Mouse (Mus musculus) limb, embryonic 14.5 days (tissue): ENCODE measurements around the gene Dusp18. TPM values are rescaled to one million over a fixed set of nuclear protein-coding genes. Genes with fewer than 3 reads are reported as not detected.
A peak's percentile ranks its signal among the peaks of the same experiment; 100 is the strongest.

Source experiments
- ATAC-seq: fragments of 200-750 bp; cut with Nextera tagmentation; 2 replicates; pipeline ENCODE4 v1.8.0; 2017; ENCODE audit warnings: low read depth, moderate number of reproducible peaks, moderate TSS enrichment; ENCODE audit not compliant: low FRiP score
- DNase-seq: peaks from one replicate; pipeline ENCODE4 v3.0.0-alpha.2; 2015; ENCODE audit warnings: low spot score
- H3K27ac ChIP-seq: fragments of 300-500 bp; sonication (generic); replicated peaks from 2 replicates; pipeline ENCODE4 v1.5.1; 2014; ENCODE audit warnings: low read depth, mild to moderate bottlenecking, low read length, moderate library complexity, mixed read lengths
- H3K27me3 ChIP-seq: fragments of 300-500 bp; sonication (generic); 2 replicates; pipeline ENCODE4 v1.6.1; 2014; ENCODE audit warnings: low read length, mixed read lengths; ENCODE audit not compliant: control insufficient read depth, insufficient read depth
- H3K36me3 ChIP-seq: fragments of 300-500 bp; sonication (generic); 2 replicates; pipeline ENCODE4 v1.6.1; 2014; ENCODE audit warnings: mild to moderate bottlenecking, low read length, moderate library complexity, mixed read lengths; ENCODE audit not compliant: control insufficient read depth, insufficient read depth
- H3K4me1 ChIP-seq: fragments of 300-500 bp; sonication (generic); 2 replicates; pipeline ENCODE4 v1.6.1; 2014; ENCODE audit warnings: antibody characterized with exemption, low read length, mixed read lengths; ENCODE audit not compliant: control insufficient read depth, insufficient read depth
- H3K4me2 ChIP-seq: fragments of 300-500 bp; sonication (generic); replicated peaks from 2 replicates; pipeline ENCODE4 v1.6.1; 2014; ENCODE audit warnings: low read depth, mild to moderate bottlenecking, low read length, moderate library complexity; ENCODE audit not compliant: severe bottlenecking
- H3K4me3 ChIP-seq: fragments of 300-500 bp; sonication (generic); replicated peaks from 2 replicates; pipeline ENCODE4 v1.5.1; 2014; ENCODE audit warnings: low read length
- H3K9ac ChIP-seq: fragments of 300-500 bp; sonication (generic); 2 replicates; pipeline ENCODE4 v1.6.1; 2014; ENCODE audit warnings: mild to moderate bottlenecking, low read depth, low read length, moderate library complexity; ENCODE audit not compliant: severe bottlenecking
- H3K9me3 ChIP-seq: fragments of 300-500 bp; sonication (generic); 2 replicates; pipeline ENCODE4 v1.6.1; 2016; ENCODE audit warnings: low read length; ENCODE audit not compliant: control insufficient read depth
- POLR2A ChIP-seq: fragments of 200-500 bp; IDR thresholded peaks from 2 replicates; pipeline ENCODE4 v1.8.0; 2012; ENCODE audit warnings: inconsistent platforms, mild to moderate bottlenecking, moderate library complexity, borderline replicate concordance; ENCODE audit not compliant: insufficient read depth, insufficient read length; ENCODE audit errors: extremely low read depth
- WGBS: fragments of 180-500 bp; shearing (Covaris S2); extraction: QIAGEN DNeasy Blood & Tissue Kit; methylation state at CpG from one replicate; pipeline ENCODE4 v1.1.7; 2014; 5-methylcytosine and 5-hydroxymethylcytosine counted together
- polyA plus RNA-seq, 2 experiments: library from polyadenylated mRNA; depleted of rRNA in 1 of 2; stranded (reverse) in 1 of 2; unstranded in 1 of 2; fragments of >200 nt; fragmentation: Nextera tagmentation in 1 of 2; extraction: Ambion mirVana in 1 of 2; gene quantifications; 2 replicates each; pipeline versions ENCODE4 v1.2.1 to v1.2.3; 2012 to 2014

Gene Dusp18
- polyA plus RNA-seq, 2 experiments = 6.3 to 8.5 TPM

DNA sequence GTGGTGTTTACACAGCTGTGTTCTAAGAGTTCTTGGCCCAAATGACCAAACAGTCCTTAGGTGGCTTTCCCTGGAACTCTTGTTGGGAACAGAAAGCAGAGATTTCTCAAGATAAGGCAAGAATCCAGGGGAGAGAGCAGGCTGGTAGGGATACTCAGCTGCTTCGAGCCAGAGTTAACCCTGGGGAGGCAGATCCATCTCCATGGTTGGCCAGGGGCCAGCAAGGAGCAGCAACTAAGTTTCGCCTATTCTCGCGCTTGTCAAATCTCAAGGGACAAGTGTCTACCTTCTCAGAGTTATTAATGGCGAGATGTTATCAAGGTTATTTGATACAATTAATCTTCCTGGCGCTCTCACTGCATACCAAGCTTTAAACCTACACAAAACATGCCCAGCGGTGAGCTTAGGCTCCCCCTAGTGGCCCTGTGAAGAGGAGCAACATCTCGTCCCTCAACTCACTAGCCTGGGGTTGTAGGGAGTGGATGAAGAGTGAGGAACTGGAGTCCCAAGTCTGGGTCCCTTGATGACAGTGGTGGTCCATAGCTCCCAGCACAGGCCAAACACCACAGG lies 26.3 kb downstream of the Dusp18 start:
- TF ChIP-seq POLR2A = no peak
- ATAC-seq (no peak), DNase-seq (peak; percentile 26)
- H3K27me3 ChIP-seq = no peaks in the 10 kb centered on the region
- H3K9me3 ChIP-seq = no peaks in the 10 kb centered on the region
- peaks cover 30% of the 10 kb centered on the region for H3K36me3 ChIP-seq
- no peak overlapping the region for H3K4me3 ChIP-seq
- WGBS = 35% methylated on average over 8 of the region's 8 CpGs
- no peak overlapping the region for H3K9ac ChIP-seq
- H3K4me1 ChIP-seq = no peaks in the 10 kb centered on the region
- H3K4me2 ChIP-seq = no peak overlapping the region
- no peak overlapping the region for H3K27ac ChIP-seq

DNA sequence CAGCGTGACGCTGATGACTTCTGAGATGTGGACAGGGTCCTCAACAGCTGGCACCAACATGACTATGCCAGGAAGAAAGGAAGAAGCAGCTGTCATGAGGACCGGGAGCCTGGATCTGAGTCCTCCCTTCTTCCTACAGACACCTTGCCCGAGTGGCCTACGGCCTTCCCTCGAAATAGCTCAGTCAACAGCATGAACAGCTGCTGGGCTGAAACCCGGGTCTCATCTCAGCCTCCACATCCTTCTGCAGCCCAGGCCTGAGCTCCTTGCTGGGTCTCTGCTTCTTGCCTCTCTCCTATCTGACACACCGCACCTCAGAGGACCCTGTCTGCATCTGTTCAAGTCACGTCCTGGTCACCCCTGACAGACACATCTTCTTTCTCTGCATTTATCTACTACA lies 27.1 kb downstream of the Dusp18 start:
- 92% methylated on average over 9 of the region's 9 CpGs for WGBS
- peaks cover 32% of the 10 kb centered on the region for H3K36me3 ChIP-seq
- H3K4me2 ChIP-seq = no peak overlapping the region
- no peaks in the 10 kb centered on the region for H3K4me1 ChIP-seq
- H3K4me3 ChIP-seq = no peak overlapping the region
- no peak overlapping the region for H3K27ac ChIP-seq
- no peaks in the 10 kb centered on the region for H3K9me3 ChIP-seq
- no peak overlapping the region for H3K9ac ChIP-seq
- H3K27me3 ChIP-seq = no peaks in the 10 kb centered on the region
- no peak for DNase-seq
- ATAC-seq = no peak
- no peak for TF ChIP-seq POLR2A

DNA sequence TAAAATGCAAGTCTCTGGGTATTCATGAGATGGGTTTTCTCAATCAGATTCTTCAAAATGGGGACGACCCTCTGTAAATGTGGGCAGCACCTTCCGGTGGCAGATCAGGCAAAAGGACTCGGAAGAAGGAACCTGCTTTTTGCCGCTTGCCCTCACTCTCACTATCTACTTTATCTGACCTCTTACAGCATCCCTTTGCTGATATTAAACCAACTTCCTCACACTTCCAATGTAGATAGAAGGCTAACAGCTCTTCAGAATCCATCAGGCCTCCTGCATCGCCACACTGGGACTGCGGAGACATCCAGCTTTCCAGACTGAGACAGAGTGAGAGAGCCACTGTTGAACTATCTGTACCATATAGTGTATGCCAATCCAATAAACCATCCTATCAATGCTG lies 27.7 kb downstream of the Dusp18 start:
- Histone ChIP-seq H3K9me3 (no peaks in the 10 kb centered on the region), H3K36me3 (peaks cover 32% of the 10 kb centered on the region), H3K27ac (no peak overlapping the region), H3K4me2 (no peak overlapping the region), H3K27me3 (no peaks in the 10 kb centered on the region), H3K4me3 (no peak overlapping the region), H3K4me1 (no peaks in the 10 kb centered on the region), H3K9ac (no peak overlapping the region)
- DNase-seq (no peak), ATAC-seq (no peak)
- TF ChIP-seq POLR2A = no peak
- 87% methylated on average over 6 of the region's 6 CpGs for WGBS

DNA sequence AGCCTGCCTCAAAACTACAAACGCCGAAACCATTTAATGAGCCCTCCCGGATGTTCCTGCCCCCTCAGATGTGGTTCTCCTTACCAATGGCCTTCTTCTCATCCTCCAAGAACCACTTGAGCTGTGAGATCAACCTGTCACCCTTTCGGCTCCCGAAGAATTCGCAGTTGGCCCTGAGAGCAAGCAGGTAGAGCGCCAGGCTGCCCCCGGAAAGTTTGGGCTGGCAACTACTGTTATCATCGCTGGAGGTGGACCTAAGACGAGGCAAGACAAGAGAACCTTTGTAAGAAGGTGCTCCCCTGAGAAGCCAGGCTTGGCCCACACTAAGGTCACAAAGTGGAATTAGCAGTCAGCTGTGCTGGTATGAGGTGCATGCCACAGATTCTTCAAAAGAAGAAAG lies 30.9 kb downstream of the Dusp18 start:
- no peak for DNase-seq
- Histone ChIP-seq H3K9me3 (no peaks in the 10 kb centered on the region), H3K27me3 (no peaks in the 10 kb centered on the region), H3K4me3 (no peak overlapping the region), H3K4me1 (peaks cover under 1% of the 10 kb centered on the region), H3K36me3 (peaks cover 32% of the 10 kb centered on the region), H3K4me2 (no peak overlapping the region), H3K27ac (no peak overlapping the region), H3K9ac (no peak overlapping the region)
- 92% methylated on average over 10 of the region's 10 CpGs for WGBS
- no peak for ATAC-seq
- TF ChIP-seq POLR2A = no peak

DNA sequence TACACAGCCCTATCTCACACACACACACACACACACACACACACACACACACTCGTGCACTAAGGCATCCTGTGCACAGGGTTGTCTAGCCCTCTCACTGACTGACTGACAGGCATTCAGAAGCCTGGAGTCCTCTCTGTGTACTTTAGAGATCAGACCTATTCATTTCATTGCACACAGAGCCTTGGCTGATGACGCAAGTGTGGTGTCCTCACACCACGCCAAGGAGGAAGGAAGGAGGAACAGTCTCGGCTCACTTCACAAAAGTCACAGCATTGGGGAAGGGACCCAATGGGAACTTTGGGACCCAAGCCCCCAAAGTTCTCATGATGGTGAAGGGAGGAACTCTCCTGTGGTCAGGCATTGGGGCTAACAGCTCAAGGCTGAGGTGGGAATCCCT lies 35.0 kb downstream of the Dusp18 start:
- no peak for TF ChIP-seq POLR2A
- Histone ChIP-seq H3K27ac (no peak overlapping the region), H3K27me3 (no peaks in the 10 kb centered on the region), H3K4me3 (no peak overlapping the region), H3K4me1 (peaks cover 7% of the 10 kb centered on the region), H3K36me3 (peaks cover 11% of the 10 kb centered on the region), H3K9me3 (no peaks in the 10 kb centered on the region), H3K4me2 (no peak overlapping the region), H3K9ac (no peak overlapping the region)
- WGBS = 80% methylated on average over 4 of the region's 4 CpGs
- DNase-seq (no peak), ATAC-seq (no peak)

DNA sequence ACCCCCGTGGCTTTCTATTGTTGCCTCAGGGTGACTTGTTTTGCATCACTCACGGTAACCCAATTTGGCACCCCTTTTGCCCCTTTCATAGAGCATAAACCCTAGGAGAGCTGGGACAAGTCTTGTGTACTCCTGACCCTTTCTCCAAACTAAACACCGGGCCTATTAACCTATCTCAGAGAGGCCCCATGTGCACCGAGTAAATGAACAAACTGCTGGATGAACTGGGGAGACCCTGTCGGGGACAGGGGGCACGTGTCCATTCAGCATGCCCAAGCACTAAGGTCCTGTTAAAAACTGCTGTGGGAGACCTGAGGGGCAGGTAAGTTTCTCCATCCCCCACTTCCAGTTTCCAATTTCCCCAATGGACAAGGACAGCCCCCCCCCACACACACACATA lies 35.9 kb downstream of the Dusp18 start:
- H3K36me3 ChIP-seq = peaks cover 6% of the 10 kb centered on the region; the same call in 1 of the 2 replicates
- H3K27ac ChIP-seq = no peak overlapping the region
- H3K27me3 ChIP-seq = no peaks in the 10 kb centered on the region
- WGBS = 38% methylated on average over 6 of the region's 6 CpGs
- peak overlapping the region; percentile 76 for H3K4me2 ChIP-seq
- H3K9me3 ChIP-seq = no peaks in the 10 kb centered on the region
- ATAC-seq (no peak), DNase-seq (no peak)
- no peak for TF ChIP-seq POLR2A
- H3K9ac ChIP-seq = peak overlapping the region; percentile 59; the same call in 1 of the 2 replicates
- peak overlapping the region; percentile 50 for H3K4me3 ChIP-seq
- H3K4me1 ChIP-seq = peaks cover 7% of the 10 kb centered on the region
